Mouse (Mus musculus) testis, adult 2 months (tissue): ENCODE measurements at regions not wholly inside any gene's neighbourhood (a gene's known extent, or its start where the extent isn't known, plus 50 kb on each side); places are given as distances from the start of the nearest gene placed in this dataset.

Source experiments
- CTCF ChIP-seq: fragments of 200-500 bp; IDR thresholded peaks from 2 replicates; pipeline ENCODE4 v1.5.1; 2012; ENCODE audit warnings: low read depth, mild to moderate bottlenecking, inconsistent platforms, low read length, moderate library complexity; ENCODE audit not compliant: control insufficient read depth, insufficient read depth, insufficient replicate concordance
- POLR2A ChIP-seq: fragments of 200-500 bp; IDR thresholded peaks from 2 replicates; pipeline ENCODE4 v1.6.1; 2012; ENCODE audit warnings: low read depth, mild to moderate bottlenecking, inconsistent platforms, low read length, moderate library complexity; ENCODE audit not compliant: control insufficient read depth

- no peak for TF ChIP-seq POLR2A
- no peak for TF ChIP-seq CTCF
These were observed 367.6 kb downstream of the Rpl36a-ps1 start for GRCm38 (mm10) chr14:98626476-98626875.
